Mouse (Mus musculus) thymus, adult 2 months (tissue): Measurements from ENCODE around the gene Trip11.

Experiments used
- CTCF ChIP-seq: fragments of 200-500 bp; IDR thresholded peaks from 2 replicates; pipeline ENCODE4 v1.5.1; 2012; ENCODE audit warnings: mild to moderate bottlenecking, control low read depth, low read length, moderate library complexity, borderline replicate concordance; ENCODE audit not compliant: control insufficient read depth, poor library complexity, insufficient read depth; ENCODE audit errors: extremely low read depth
- POLR2A ChIP-seq: fragments of 200-500 bp; IDR thresholded peaks from 2 replicates; pipeline ENCODE4 v1.6.1; 2012; ENCODE audit warnings: mild to moderate bottlenecking, low read length, control low read depth, moderate library complexity; ENCODE audit not compliant: control insufficient read depth, poor library complexity, insufficient read depth; ENCODE audit errors: extremely low read depth

DNA sequence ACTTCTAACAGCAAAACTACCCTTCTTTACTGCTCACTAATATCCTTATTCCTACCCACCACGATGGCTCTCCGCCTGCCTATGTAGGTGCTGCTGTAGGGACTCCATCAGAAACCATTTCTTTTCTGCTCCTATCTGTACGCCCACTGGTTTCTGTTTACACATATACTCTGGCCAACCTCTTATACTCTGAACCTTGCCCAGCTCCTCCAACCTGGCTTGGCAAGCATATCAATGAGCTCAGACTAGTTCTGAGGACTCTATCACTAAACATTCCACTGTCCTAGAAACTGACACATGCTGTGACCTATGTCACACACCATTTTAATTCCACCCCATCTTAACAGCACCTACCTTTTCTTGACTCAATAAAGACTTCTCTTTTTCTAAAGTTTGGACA lies 23.7 kb downstream of the Trip11 start:
- TF ChIP-seq POLR2A = no peak
- TF ChIP-seq CTCF = no peak
